Mouse (Mus musculus): ENCODE data around the gene Olfr728.

The Olfr728 gene

GRCm38 (mm10) chr14:50142580-50142979, at the start of gene Olfr728:
Gene Olfr728, minus strand, starts transcription at chr14:50142680.
- no peak for DNase-seq (ENCODE audit: low read depth, low spot score)

- no peak for DNase-seq (ENCODE audit: low read depth, low spot score)
Measured at GRCm38 (mm10) chr14:50188098-50188497, 45.6 kb upstream of the Olfr728 start, which contains the start of gene Olfr730. Gene Olfr730, minus strand, starts transcription at chr14:50188198.

- DNase-seq (ENCODE audit: low read depth, low spot score): no peak
Measured at GRCm38 (mm10) chr14:50152810-50153209, 10.3 kb upstream of the Olfr728 start, which contains the start of gene Olfr729. Gene Olfr729, minus strand, starts transcription at chr14:50152910.

GRCm38 (mm10) chr14:50122886-50123285, 19.6 kb downstream of the Olfr728 start, which contains the start of gene Olfr727:
Gene Olfr727, plus strand, starts transcription at chr14:50123186.
- DNase-seq (ENCODE audit: low read depth, low spot score): no peak

DNA sequence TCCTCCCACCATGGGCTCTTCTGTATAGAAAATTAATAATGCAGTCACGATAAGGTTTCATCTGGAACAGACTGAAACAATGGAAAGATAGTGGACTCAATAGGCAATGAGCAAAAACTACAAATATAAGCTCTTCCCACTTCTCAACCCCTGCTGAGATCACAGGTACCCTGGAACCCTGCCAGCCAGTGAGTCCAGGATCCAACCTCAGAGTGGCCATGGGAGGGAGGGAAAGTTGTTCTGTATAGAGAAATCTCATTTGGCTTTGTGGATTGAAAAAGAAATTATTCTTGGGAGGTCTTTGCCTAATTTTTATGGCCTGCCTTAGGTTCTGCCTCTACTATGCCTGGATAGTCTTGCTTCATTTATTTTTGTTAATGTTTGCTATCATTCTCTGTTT, 51.6 kb downstream of the Olfr728 start, which contains the start of gene Olfr726:
Gene Olfr726 (minus strand): TSS at position 101 of the 400 bp plus-strand sequence.
- no peak for DNase-seq (ENCODE audit: low read depth, low spot score)

All from mesoderm, embryonic 11.5 days (tissue).